Mouse (Mus musculus): Measurements from ENCODE around the gene Hoxd3.

Gene Hoxd3

GRCm38 (mm10) chr2:74711721-74712621 lies at the start of gene Hoxd3, which contains the start of gene Hoxd4:
Gene Hoxd3 (plus strand): TSS chr2:74711927.
Gene Hoxd4 (plus strand): TSS chr2:74711929.
- DNase-seq: no peak

- no peak for DNase-seq
Measured at GRCm38 (mm10) chr2:74663291-74663925, 48.3 kb upstream of the Hoxd3 start.

- no peak for DNase-seq
Measured at GRCm38 (mm10) chr2:74666411-74666810, 45.3 kb upstream of the Hoxd3 start.

GRCm38 (mm10) chr2:74667191-74667841 lies 44.4 kb upstream of the Hoxd3 start:
- DNase-seq: no peak

GRCm38 (mm10) chr2:74667842-74668357 lies 43.8 kb upstream of the Hoxd3 start, which contains the start of gene Hoxd13:
Gene Hoxd13 (plus strand): TSS chr2:74668310.
- DNase-seq: no peak

- no peak for DNase-seq
Measured at GRCm38 (mm10) chr2:74668370-74669229, 43.1 kb upstream of the Hoxd3 start.

- no peak for DNase-seq
Measured at GRCm38 (mm10) chr2:74669230-74669578, 42.5 kb upstream of the Hoxd3 start.

GRCm38 (mm10) chr2:74669650-74670235 lies 42.0 kb upstream of the Hoxd3 start:
- no peak for DNase-seq

GRCm38 (mm10) chr2:74670632-74671188 lies 41.0 kb upstream of the Hoxd3 start:
- DNase-seq: no peak

- DNase-seq: no peak
Measured at GRCm38 (mm10) chr2:74671847-74672246, 39.9 kb upstream of the Hoxd3 start.

- DNase-seq: peak; percentile 17
Measured at GRCm38 (mm10) chr2:74672481-74673362, 39.0 kb upstream of the Hoxd3 start.

GRCm38 (mm10) chr2:74673835-74674425 lies 37.8 kb upstream of the Hoxd3 start:
- DNase-seq: no peak

- DNase-seq: no peak
Measured at GRCm38 (mm10) chr2:74674881-74675665, 36.7 kb upstream of the Hoxd3 start, which contains the start of gene Hoxd12. Gene Hoxd12 (plus strand): TSS chr2:74675013.

GRCm38 (mm10) chr2:74675666-74676282 lies 36.0 kb upstream of the Hoxd3 start:
- DNase-seq: no peak

- no peak for DNase-seq
Measured at GRCm38 (mm10) chr2:74676376-74677052, 35.2 kb upstream of the Hoxd3 start.

- DNase-seq: no peak
Measured at GRCm38 (mm10) chr2:74677106-74677505, 34.6 kb upstream of the Hoxd3 start.

- no peak for DNase-seq
Measured at GRCm38 (mm10) chr2:74678891-74679595, 32.7 kb upstream of the Hoxd3 start, which contains the start of gene Hoxd11. Gene Hoxd11 (plus strand): TSS chr2:74679557.
